Mouse (Mus musculus): ENCODE data around the gene Lrrc17. TPM values are rescaled to one million over a fixed set of nuclear protein-coding genes. Genes with fewer than 3 reads are reported as not detected.

Gene Lrrc17
- polyA plus RNA-seq, 1 experiment from 2014 or later = 2.2 TPM

GRCm38 (mm10) chr5:21528068-21528842, 15.1 kb upstream of the Lrrc17 start:
- Histone ChIP-seq H3K36me3 (ENCODE audit: control insufficient read depth, insufficient read depth) (no peaks in the 10 kb centered on the region), H3K4me3 (ENCODE audit: low read depth, low read length) (no peak overlapping the region), H3K9ac (ENCODE audit: low read depth, low read length) (no peak overlapping the region), H3K4me1 (ENCODE audit: control insufficient read depth, low read depth, low read length) (no peaks in the 10 kb centered on the region), H3K27ac (ENCODE audit: low read length) (no peak overlapping the region), H3K4me2 (ENCODE audit: low read depth, low read length) (no peak overlapping the region), H3K9me3 (replicated peaks; ENCODE audit: control insufficient read depth, low read length) (no peaks in the 10 kb centered on the region), H3K27me3 (ENCODE audit: control insufficient read depth, insufficient read depth, low read depth, low read length) (no peaks in the 10 kb centered on the region)
- no peak for ATAC-seq (ENCODE audit: low read depth)
- WGBS (ENCODE audit: insufficient replicate concordance) = 66% methylated on average over 15 of the region's 15 CpGs

- Histone ChIP-seq H3K27ac (ENCODE audit: low read length) (no peak overlapping the region), H3K9me3 (replicated peaks; ENCODE audit: control insufficient read depth, low read length) (no peaks in the 10 kb centered on the region), H3K4me3 (ENCODE audit: low read depth, low read length) (no peak overlapping the region), H3K4me1 (ENCODE audit: control insufficient read depth, low read depth, low read length) (no peaks in the 10 kb centered on the region), H3K27me3 (ENCODE audit: control insufficient read depth, insufficient read depth, low read depth, low read length) (no peaks in the 10 kb centered on the region), H3K36me3 (ENCODE audit: control insufficient read depth, insufficient read depth) (no peaks in the 10 kb centered on the region), H3K4me2 (ENCODE audit: low read depth, low read length) (no peak overlapping the region), H3K9ac (ENCODE audit: low read depth, low read length) (no peak overlapping the region)
- no peak for ATAC-seq (ENCODE audit: low read depth)
- WGBS (ENCODE audit: insufficient replicate concordance) = 65% methylated on average over 8 of the region's 8 CpGs
These were observed 14.1 kb upstream of the Lrrc17 start for GRCm38 (mm10) chr5:21529110-21529720.

- ATAC-seq (ENCODE audit: low read depth) = no peak
- 65% methylated on average over 2 of the region's 2 CpGs for WGBS (ENCODE audit: insufficient replicate concordance)
- Histone ChIP-seq H3K4me2 (ENCODE audit: low read depth, low read length) (no peak overlapping the region), H3K9ac (ENCODE audit: low read depth, low read length) (no peak overlapping the region), H3K4me1 (ENCODE audit: control insufficient read depth, low read depth, low read length) (no peaks in the 10 kb centered on the region), H3K36me3 (ENCODE audit: control insufficient read depth, insufficient read depth) (no peaks in the 10 kb centered on the region), H3K27me3 (ENCODE audit: control insufficient read depth, insufficient read depth, low read depth, low read length) (no peaks in the 10 kb centered on the region), H3K27ac (ENCODE audit: low read length) (no peak overlapping the region), H3K9me3 (replicated peaks; ENCODE audit: control insufficient read depth, low read length) (no peaks in the 10 kb centered on the region), H3K4me3 (ENCODE audit: low read depth, low read length) (no peak overlapping the region)
These were observed 11.2 kb upstream of the Lrrc17 start for GRCm38 (mm10) chr5:21532126-21532525.

- Histone ChIP-seq H3K9ac (ENCODE audit: low read depth, low read length) (no peak overlapping the region), H3K9me3 (replicated peaks; ENCODE audit: control insufficient read depth, low read length) (no peaks in the 10 kb centered on the region), H3K36me3 (ENCODE audit: control insufficient read depth, insufficient read depth) (no peaks in the 10 kb centered on the region), H3K4me2 (ENCODE audit: low read depth, low read length) (no peak overlapping the region), H3K4me3 (ENCODE audit: low read depth, low read length) (no peak overlapping the region), H3K27ac (ENCODE audit: low read length) (no peak overlapping the region), H3K4me1 (ENCODE audit: control insufficient read depth, low read depth, low read length) (no peaks in the 10 kb centered on the region), H3K27me3 (ENCODE audit: control insufficient read depth, insufficient read depth, low read depth, low read length) (no peaks in the 10 kb centered on the region)
- no peak for ATAC-seq (ENCODE audit: low read depth)
- WGBS (ENCODE audit: insufficient replicate concordance) = 69% methylated on average over 5 of the region's 5 CpGs
These were observed 10.4 kb upstream of the Lrrc17 start for GRCm38 (mm10) chr5:21532921-21533320.

GRCm38 (mm10) chr5:21542226-21542625, 1.1 kb upstream of the Lrrc17 start:
- H3K4me3 ChIP-seq (ENCODE audit: low read depth, low read length) = no peak overlapping the region
- no peaks in the 10 kb centered on the region for H3K9me3 ChIP-seq (replicated peaks; ENCODE audit: control insufficient read depth, low read length)
- no peaks in the 10 kb centered on the region for H3K27me3 ChIP-seq (ENCODE audit: control insufficient read depth, insufficient read depth, low read depth, low read length)
- H3K4me2 ChIP-seq (ENCODE audit: low read depth, low read length) = no peak overlapping the region
- H3K36me3 ChIP-seq (ENCODE audit: control insufficient read depth, insufficient read depth) = no peaks in the 10 kb centered on the region
- no peak overlapping the region for H3K9ac ChIP-seq (ENCODE audit: low read depth, low read length)
- no peaks in the 10 kb centered on the region for H3K4me1 ChIP-seq (ENCODE audit: control insufficient read depth, low read depth, low read length)
- 75% methylated on average over 4 of the region's 4 CpGs for WGBS (ENCODE audit: insufficient replicate concordance)
- no peak for ATAC-seq (ENCODE audit: low read depth)
- no peak overlapping the region for H3K27ac ChIP-seq (ENCODE audit: low read length)

GRCm38 (mm10) chr5:21544821-21545220, 1.5 kb downstream of the Lrrc17 start:
- no peak for ATAC-seq (ENCODE audit: low read depth)
- 49% methylated on average over 3 of the region's 3 CpGs for WGBS (ENCODE audit: insufficient replicate concordance)
- Histone ChIP-seq H3K9me3 (replicated peaks; ENCODE audit: control insufficient read depth, low read length) (no peaks in the 10 kb centered on the region), H3K4me1 (ENCODE audit: control insufficient read depth, low read depth, low read length) (no peaks in the 10 kb centered on the region), H3K4me2 (ENCODE audit: low read depth, low read length) (no peak overlapping the region), H3K4me3 (ENCODE audit: low read depth, low read length) (no peak overlapping the region), H3K27me3 (ENCODE audit: control insufficient read depth, insufficient read depth, low read depth, low read length) (no peaks in the 10 kb centered on the region), H3K27ac (ENCODE audit: low read length) (no peak overlapping the region), H3K9ac (ENCODE audit: low read depth, low read length) (no peak overlapping the region), H3K36me3 (ENCODE audit: control insufficient read depth, insufficient read depth) (no peaks in the 10 kb centered on the region)

- H3K27ac ChIP-seq (ENCODE audit: low read length) = no peak overlapping the region
- no peak overlapping the region for H3K4me2 ChIP-seq (ENCODE audit: low read depth, low read length)
- no peak overlapping the region for H3K4me3 ChIP-seq (ENCODE audit: low read depth, low read length)
- no peaks in the 10 kb centered on the region for H3K9me3 ChIP-seq (replicated peaks; ENCODE audit: control insufficient read depth, low read length)
- H3K36me3 ChIP-seq (ENCODE audit: control insufficient read depth, insufficient read depth) = no peaks in the 10 kb centered on the region
- no peaks in the 10 kb centered on the region for H3K27me3 ChIP-seq (ENCODE audit: control insufficient read depth, insufficient read depth, low read depth, low read length)
- no peak for ATAC-seq (ENCODE audit: low read depth)
- H3K9ac ChIP-seq (ENCODE audit: low read depth, low read length) = no peak overlapping the region
- H3K4me1 ChIP-seq (ENCODE audit: control insufficient read depth, low read depth, low read length) = no peaks in the 10 kb centered on the region
These were observed 1.9 kb downstream of the Lrrc17 start for GRCm38 (mm10) chr5:21545227-21545626.

- Histone ChIP-seq H3K9me3 (replicated peaks; ENCODE audit: control insufficient read depth, low read length) (no peaks in the 10 kb centered on the region), H3K4me3 (ENCODE audit: low read depth, low read length) (no peak overlapping the region), H3K4me1 (ENCODE audit: control insufficient read depth, low read depth, low read length) (no peaks in the 10 kb centered on the region), H3K36me3 (ENCODE audit: control insufficient read depth, insufficient read depth) (no peaks in the 10 kb centered on the region), H3K27ac (ENCODE audit: low read length) (no peak overlapping the region), H3K9ac (ENCODE audit: low read depth, low read length) (no peak overlapping the region), H3K27me3 (ENCODE audit: control insufficient read depth, insufficient read depth, low read depth, low read length) (no peaks in the 10 kb centered on the region), H3K4me2 (ENCODE audit: low read depth, low read length) (no peak overlapping the region)
- WGBS (ENCODE audit: insufficient replicate concordance) = 66% methylated on average over 4 of the region's 4 CpGs
- no peak for ATAC-seq (ENCODE audit: low read depth)
These were observed 2.4 kb downstream of the Lrrc17 start for GRCm38 (mm10) chr5:21545786-21546185.

GRCm38 (mm10) chr5:21547005-21547404, 3.6 kb downstream of the Lrrc17 start:
- no peak overlapping the region for H3K9ac ChIP-seq (ENCODE audit: low read depth, low read length)
- no peak overlapping the region for H3K4me2 ChIP-seq (ENCODE audit: low read depth, low read length)
- no peak overlapping the region for H3K27ac ChIP-seq (ENCODE audit: low read length)
- no peaks in the 10 kb centered on the region for H3K27me3 ChIP-seq (ENCODE audit: control insufficient read depth, insufficient read depth, low read depth, low read length)
- no peaks in the 10 kb centered on the region for H3K36me3 ChIP-seq (ENCODE audit: control insufficient read depth, insufficient read depth)
- 56% methylated on average over 8 of the region's 8 CpGs for WGBS (ENCODE audit: insufficient replicate concordance)
- H3K9me3 ChIP-seq (replicated peaks; ENCODE audit: control insufficient read depth, low read length) = no peaks in the 10 kb centered on the region
- no peak for ATAC-seq (ENCODE audit: low read depth)
- H3K4me1 ChIP-seq (ENCODE audit: control insufficient read depth, low read depth, low read length) = no peaks in the 10 kb centered on the region
- no peak overlapping the region for H3K4me3 ChIP-seq (ENCODE audit: low read depth, low read length)

Data from liver, embryonic 16.5 days (tissue).